Mouse (Mus musculus) heart, postnatal 0 days (tissue): ENCODE measurements at regions not wholly inside any gene's neighbourhood (a gene's known extent, or its start where the extent isn't known, plus 50 kb on each side); places are given as distances from the start of the nearest gene placed in this dataset.

ENCODE experiments used
- CTCF ChIP-seq: IDR thresholded peaks from 2 replicates; pipeline ENCODE4 v1.5.1; 2016; ENCODE audit warnings: antibody characterized with exemption, control low read depth, low read depth
- EP300 ChIP-seq: IDR thresholded peaks from 2 replicates; pipeline ENCODE4 v1.6.1; 2016; ENCODE audit warnings: antibody characterized with exemption, low read depth

GRCm38 (mm10) chr9:41806289-41806621, 317.8 kb downstream of the Sorl1 start:
- no peak for TF ChIP-seq CTCF
- TF ChIP-seq EP300: no peak
